ENCODE assay signal across 33 mouse cellular contexts in genomic region chr13:27977646-27978045, GRCm38 (mm10). TPM values are rescaled to one million over a fixed set of nuclear protein-coding genes. Genes with fewer than 3 reads are reported as not detected.
DNase-seq lines count a peak whose midpoint lies in the region; ATAC-seq and TF ChIP-seq lines count a peak whose summit lies in the region.
"Had no signal": no experiment of that assay in that cellular context is flagged by ENCODE, and none has a peak within 500 bp of the region (broad histone marks: within the 10 kb centered on the region; RNA-seq: fewer than 3 reads in every experiment).

No protein-coding gene starts in this region.

- 74% methylated on average over 2 of the region's 2 CpGs for WGBS in forebrain, embryonic 14.5 days
- WGBS in forebrain, embryonic 12.5 days = 91% methylated on average over 2 of the region's 2 CpGs
- 54% methylated on average over 2 of the region's 2 CpGs for WGBS in forebrain, postnatal 0 days
- WGBS in forebrain, embryonic 11.5 days = 90% methylated on average over 2 of the region's 2 CpGs

- no peak overlapping the region for H3K27ac ChIP-seq in forebrain, embryonic 14.5 days (ENCODE audit: low read depth, low read length)
- H3K27ac ChIP-seq in forebrain, embryonic 12.5 days = no peak overlapping the region
- H3K27ac ChIP-seq in forebrain, postnatal 0 days (ENCODE audit: low read depth, low read length) = no peak overlapping the region
- no peak overlapping the region for H3K27ac ChIP-seq in forebrain, embryonic 11.5 days (ENCODE audit: low read depth, low read length)
- H3K27ac ChIP-seq: embryonic facial prominence, embryonic 10.5 days; embryonic facial prominence, embryonic 13.5 days; heart, adult 2 months; heart, embryonic 10.5 days; hindbrain, embryonic 12.5 days; hindbrain, embryonic 15.5 days had no signal

- no peaks in the 10 kb centered on the region for H3K9me3 ChIP-seq in forebrain, embryonic 14.5 days (replicated peaks; ENCODE audit: control insufficient read depth, low read length)
- no peaks in the 10 kb centered on the region for H3K9me3 ChIP-seq in forebrain, embryonic 12.5 days
- no peaks in the 10 kb centered on the region for H3K9me3 ChIP-seq in forebrain, postnatal 0 days (ENCODE audit: low read length)
- H3K9me3 ChIP-seq in forebrain, embryonic 11.5 days (ENCODE audit: control insufficient read depth, low read length) = no peaks in the 10 kb centered on the region
- H3K9me3 ChIP-seq: embryonic facial prominence, embryonic 10.5 days; embryonic facial prominence, embryonic 13.5 days; heart, embryonic 10.5 days; hindbrain, embryonic 12.5 days; hindbrain, embryonic 15.5 days had no signal

- ATAC-seq in forebrain, embryonic 14.5 days = no peak
- ATAC-seq in forebrain, embryonic 12.5 days (ENCODE audit: low FRiP score) = no peak
- ATAC-seq in forebrain, postnatal 0 days = no peak
- ATAC-seq in forebrain, embryonic 11.5 days (replicated peaks; ENCODE audit: low FRiP score) = no peak
- ATAC-seq: activated CD4-positive, CD25-positive, alpha-beta regulatory T cell, adult 4 months; intestine, postnatal 0 days had no signal

- H3K4me1 ChIP-seq in forebrain, embryonic 14.5 days (ENCODE audit: control insufficient read depth, insufficient read depth, low read length) = no peaks in the 10 kb centered on the region
- no peaks in the 10 kb centered on the region for H3K4me1 ChIP-seq in forebrain, embryonic 12.5 days
- no peaks in the 10 kb centered on the region for H3K4me1 ChIP-seq in forebrain, postnatal 0 days (ENCODE audit: insufficient read depth)
- no peaks in the 10 kb centered on the region for H3K4me1 ChIP-seq in forebrain, embryonic 11.5 days (replicated peaks; ENCODE audit: control insufficient read depth, insufficient read depth, low read length)
- H3K4me1 ChIP-seq: embryonic facial prominence, embryonic 10.5 days; embryonic facial prominence, embryonic 13.5 days; heart, embryonic 10.5 days; hindbrain, embryonic 12.5 days; hindbrain, embryonic 15.5 days had no signal

- no peak overlapping the region for H3K4me3 ChIP-seq in forebrain, embryonic 14.5 days (ENCODE audit: low read depth, low read length)
- no peak overlapping the region for H3K4me3 ChIP-seq in forebrain, embryonic 12.5 days (replicated peaks)
- no peak overlapping the region for H3K4me3 ChIP-seq in forebrain, postnatal 0 days (ENCODE audit: low read depth, low read length)
- H3K4me3 ChIP-seq in forebrain, embryonic 11.5 days (ENCODE audit: low read depth, low read length) = no peak overlapping the region
- H3K4me3 ChIP-seq: embryonic facial prominence, embryonic 10.5 days; embryonic facial prominence, embryonic 13.5 days; erythroblast, embryonic 14.5 days; heart, adult 2 months; heart, embryonic 10.5 days; hindbrain, embryonic 12.5 days; hindbrain, embryonic 15.5 days had no signal

- H3K9ac ChIP-seq in forebrain, embryonic 14.5 days (ENCODE audit: low read length) = no peak overlapping the region
- no peak overlapping the region for H3K9ac ChIP-seq in forebrain, embryonic 12.5 days
- H3K9ac ChIP-seq in forebrain, postnatal 0 days = no peak overlapping the region
- H3K9ac ChIP-seq in forebrain, embryonic 11.5 days (ENCODE audit: low read length) = no peak overlapping the region
- H3K9ac ChIP-seq: embryonic facial prominence, embryonic 13.5 days; hindbrain, embryonic 12.5 days; hindbrain, embryonic 15.5 days had no signal

- H3K4me2 ChIP-seq in forebrain, embryonic 14.5 days (ENCODE audit: low read length) = no peak overlapping the region
- H3K4me2 ChIP-seq in forebrain, embryonic 12.5 days = no peak overlapping the region
- H3K4me2 ChIP-seq in forebrain, postnatal 0 days (ENCODE audit: low read depth) = no peak overlapping the region
- H3K4me2 ChIP-seq in forebrain, embryonic 11.5 days (ENCODE audit: low read depth, low read length, severe bottlenecking) = no peak overlapping the region
- H3K4me2 ChIP-seq: embryonic facial prominence, embryonic 13.5 days; hindbrain, embryonic 12.5 days; hindbrain, embryonic 15.5 days had no signal

- DNase-seq in forebrain, embryonic 14.5 days (ENCODE audit: low spot score) = peak; percentile 52
- peak; percentile 8 for DNase-seq in forebrain, postnatal 0 days
- DNase-seq in forebrain, embryonic 11.5 days (ENCODE audit: low spot score) = no peak
- DNase-seq in brain, embryonic 18.5 days (ENCODE audit: low read depth, low spot score) = peak; percentile 12
- no peak for DNase-seq in right cerebral cortex, postnatal 10 days (ENCODE audit: low spot score in 2 of 2)
- DNase-seq: adrenal gland, adult 8-10 months; adrenal gland, postnatal 25 days; cerebellum, adult 11-12 months; cerebellum, adult 8-10 months; cerebellum, postnatal 10 days; cerebellum, postnatal 36 days; embryo, embryonic 11 days; gastrocnemius, postnatal 10 days; gastrocnemius, postnatal 36 days; heart, adult 2 months; kidney, adult 2 months had no signal

- TF ChIP-seq CTCF in forebrain, postnatal 0 days (IDR thresholded peaks at IDR 0.05; ENCODE audit: low read depth) = no peak

- no peaks in the 10 kb centered on the region for H3K27me3 ChIP-seq in forebrain, embryonic 14.5 days (replicated peaks; ENCODE audit: control insufficient read depth, insufficient read depth, low read length)
- H3K27me3 ChIP-seq in forebrain, embryonic 12.5 days = no peaks in the 10 kb centered on the region
- no peaks in the 10 kb centered on the region for H3K27me3 ChIP-seq in forebrain, postnatal 0 days (ENCODE audit: insufficient read depth, low read length)
- H3K27me3 ChIP-seq in forebrain, embryonic 11.5 days (ENCODE audit: control insufficient read depth, insufficient read depth, low read length) = no peaks in the 10 kb centered on the region
- H3K27me3 ChIP-seq: embryonic facial prominence, embryonic 13.5 days; hindbrain, embryonic 12.5 days; hindbrain, embryonic 15.5 days had no signal

- H3K36me3 ChIP-seq in forebrain, embryonic 14.5 days (ENCODE audit: control insufficient read depth, insufficient read depth, low read length) = no peaks in the 10 kb centered on the region
- H3K36me3 ChIP-seq in forebrain, embryonic 12.5 days (replicated peaks) = no peaks in the 10 kb centered on the region
- H3K36me3 ChIP-seq in forebrain, postnatal 0 days (ENCODE audit: insufficient read depth) = no peaks in the 10 kb centered on the region
- H3K36me3 ChIP-seq in forebrain, embryonic 11.5 days (ENCODE audit: control insufficient read depth, insufficient read depth, low read length) = no peaks in the 10 kb centered on the region
- H3K36me3 ChIP-seq: embryonic facial prominence, embryonic 10.5 days; embryonic facial prominence, embryonic 13.5 days; heart, embryonic 10.5 days; hindbrain, embryonic 12.5 days; hindbrain, embryonic 15.5 days had no signal

RNA-seq across cellular contexts. Expression of gene Prl4a1, which starts 38.4 kb away (rescaled TPM):
- polyA plus RNA-seq in forebrain, embryonic 14.5 days (2014; fragmentation: Nextera tagmentation; extraction: Ambion mirVana) = not detected in 2 replicates
- not detected in 2 replicates for polyA plus RNA-seq in forebrain, embryonic 12.5 days (2016; fragmentation: Nextera tagmentation; extraction: Ambion mirVana)
- not detected in 2 replicates for total RNA-seq in forebrain, postnatal 0 days (2014; rRNA removed)
- not detected in 2 replicates for polyA plus RNA-seq in forebrain, postnatal 0 days (2015; fragmentation: Nextera tagmentation; extraction: Ambion mirVana)
- not detected in 2 replicates for polyA plus RNA-seq in forebrain, embryonic 11.5 days (2014; fragmentation: Nextera tagmentation; extraction: Ambion mirVana)
- total RNA-seq: adrenal gland, adult 8-10 months; adrenal gland, postnatal 25 days; gastrocnemius, adult 18-20 months; gastrocnemius, postnatal 10 days; gastrocnemius, postnatal 36 days; granulocyte monocyte progenitor cell, adult 5-6 weeks; heart, adult 2 months; heart, postnatal 25 days; hematopoietic stem cell, adult 5-6 weeks had no signal
- polyA plus RNA-seq: activated CD4-positive, CD25-positive, alpha-beta regulatory T cell, adult 4 months; cortical plate, adult 2 months; embryonic facial prominence, embryonic 10.5 days; embryonic facial prominence, embryonic 13.5 days; erythroblast, embryonic 14.5 days; heart, adult 2 months; heart, embryonic 14.5 days; heart, postnatal 0 days; hindbrain, embryonic 12.5 days; hindbrain, embryonic 15.5 days; intestine, embryonic 14.5 days; intestine, postnatal 0 days; kidney, adult 2 months had no signal

Comparison
In these comparisons a context has a peak if more than half of its experiments do, and no peak if none do; other contexts are left out.
1. DNase-seq: peak in forebrain, embryonic 14.5 days (single experiment), forebrain, postnatal 0 days (single experiment) and brain, embryonic 18.5 days (single experiment); none in forebrain, embryonic 11.5 days (single experiment) and right cerebral cortex, postnatal 10 days (0 of 2).